Mouse (Mus musculus) E14TG2a.4 (cell line): ENCODE data around the gene Camk2d.

Experiments used
- H3K27me3 ChIP-seq: 2 replicates; pipeline ENCODE4 v1.6.1; 2014; ENCODE audit warnings: low read length, control low read depth; ENCODE audit not compliant: insufficient read depth
- H3K36me3 ChIP-seq: 2 replicates; pipeline ENCODE4 v1.6.1; 2014; ENCODE audit warnings: low read length, control low read depth; ENCODE audit not compliant: insufficient read depth
- H3K4me1 ChIP-seq: replicated peaks from 2 replicates; pipeline ENCODE4 v1.6.1; 2014; ENCODE audit warnings: low read depth, low read length, control low read depth
- H3K4me3 ChIP-seq: replicated peaks from 2 replicates; pipeline ENCODE4 v1.5.1; 2014; ENCODE audit warnings: mild to moderate bottlenecking, low read length
- H3K9me3 ChIP-seq: 2 replicates; pipeline ENCODE4 v1.6.1; 2014; ENCODE audit warnings: low read length, control low read depth
- CTCF ChIP-seq: conservative IDR thresholded peaks from 2 replicates; pipeline ENCODE4 v1.5.1; 2014; ENCODE audit warnings: low read length
- NANOG ChIP-seq: IDR thresholded peaks from 2 replicates; pipeline ENCODE4 v1.6.1; 2014; ENCODE audit warnings: borderline replicate concordance, low read length, mixed read lengths
- POU5F1 ChIP-seq: IDR thresholded peaks from 2 replicates; pipeline ENCODE4 v1.6.1; 2014; ENCODE audit warnings: low read length, borderline replicate concordance

The Camk2d gene

DNA sequence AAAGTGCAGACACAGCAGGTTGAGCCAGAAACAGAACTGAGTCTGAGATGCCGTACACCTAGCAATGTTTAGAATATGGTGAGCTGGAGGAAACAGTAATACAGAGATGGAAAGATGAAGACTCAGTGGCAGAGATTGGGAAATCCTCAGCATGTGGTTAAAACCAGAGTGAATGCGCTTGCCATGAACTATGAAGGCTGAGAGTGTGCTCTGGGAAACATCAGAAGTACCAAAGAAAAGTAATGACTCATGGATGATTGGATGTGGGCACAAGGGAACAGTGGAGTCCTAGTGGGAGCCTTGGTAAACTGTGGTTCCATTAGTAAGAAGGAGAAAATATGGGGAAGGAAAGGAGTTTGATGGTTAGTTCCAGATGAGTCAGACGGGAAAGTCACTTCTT lies 231.8 kb downstream of the Camk2d start:
- TF ChIP-seq NANOG (no peak), POU5F1 (no peak), CTCF (no peak)
- H3K9me3 ChIP-seq = no peaks in the 10 kb centered on the region

DNA sequence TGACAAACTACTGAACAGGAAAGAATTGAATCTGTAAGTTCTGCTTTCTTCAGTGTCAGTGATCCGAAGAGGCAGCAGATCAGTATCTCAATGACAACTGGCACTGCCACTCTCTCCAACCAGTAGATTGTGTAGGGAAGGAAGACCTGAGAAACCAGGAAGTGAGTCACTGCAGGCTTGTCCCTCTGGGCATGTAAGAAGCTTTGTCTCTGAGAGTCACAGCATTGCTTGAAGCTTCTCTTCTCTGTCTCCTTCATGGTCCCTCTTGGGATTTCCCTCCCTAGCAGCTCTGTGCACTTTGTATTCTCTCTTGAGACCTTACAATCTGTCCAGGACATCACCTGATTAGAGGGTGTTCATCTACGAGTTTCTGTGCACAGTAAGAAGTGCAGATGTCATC lies 233.7 kb downstream of the Camk2d start:
- Histone ChIP-seq H3K4me1 (no peaks in the 10 kb centered on the region), H3K9me3 (no peaks in the 10 kb centered on the region), H3K4me3 (no peak overlapping the region), H3K36me3 (no peaks in the 10 kb centered on the region), H3K27me3 (no peaks in the 10 kb centered on the region)
- TF ChIP-seq NANOG = no peak
- TF ChIP-seq POU5F1 = no peak
- no peak for TF ChIP-seq CTCF

More for the DNA sequence above, 231.8 kb downstream of the Camk2d start:
- H3K4me3 ChIP-seq = no peak overlapping the region
- H3K36me3 ChIP-seq = no peaks in the 10 kb centered on the region
- no peaks in the 10 kb centered on the region for H3K4me1 ChIP-seq
- H3K27me3 ChIP-seq = no peaks in the 10 kb centered on the region

DNA sequence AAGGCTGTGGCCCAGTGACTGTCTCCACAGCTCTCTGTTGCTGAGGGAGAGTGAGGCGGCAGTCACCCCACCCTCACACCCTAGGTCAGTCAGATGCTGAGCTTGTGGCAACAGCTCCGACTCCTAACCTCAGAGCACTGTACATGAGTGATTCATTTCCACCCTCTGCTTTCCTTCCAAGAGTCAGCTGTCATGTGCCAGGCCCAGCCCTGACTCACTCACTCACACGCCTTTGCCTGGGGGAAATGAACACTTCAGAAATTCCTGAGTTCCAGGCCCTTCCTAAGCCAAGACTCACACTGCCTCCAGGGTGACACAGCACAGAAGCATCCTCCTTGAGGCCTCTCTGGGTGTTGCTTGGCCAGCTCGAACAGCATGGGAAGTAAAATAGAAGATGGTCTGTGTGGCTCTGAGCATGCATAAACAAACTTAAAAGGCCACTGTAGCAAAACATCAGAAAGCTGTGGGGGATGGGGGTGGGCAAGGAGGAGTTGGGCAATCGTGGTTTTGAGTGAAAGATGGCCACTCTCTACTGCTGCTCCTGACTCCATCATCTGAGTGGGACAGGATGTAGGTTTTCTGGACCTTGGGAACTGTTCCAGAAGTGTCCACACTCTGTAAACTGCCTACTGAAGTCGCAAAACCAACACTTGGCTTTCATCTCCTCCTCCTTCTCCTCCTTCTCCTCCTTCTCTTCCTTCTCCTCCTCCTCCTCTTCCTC lies 235.5 kb downstream of the Camk2d start:
- Histone ChIP-seq H3K4me3 (no peak overlapping the region), H3K4me1 (no peaks in the 10 kb centered on the region), H3K36me3 (no peaks in the 10 kb centered on the region), H3K27me3 (no peaks in the 10 kb centered on the region), H3K9me3 (no peaks in the 10 kb centered on the region)
- no peak for TF ChIP-seq CTCF
- no peak for TF ChIP-seq NANOG
- TF ChIP-seq POU5F1 = no peak

DNA sequence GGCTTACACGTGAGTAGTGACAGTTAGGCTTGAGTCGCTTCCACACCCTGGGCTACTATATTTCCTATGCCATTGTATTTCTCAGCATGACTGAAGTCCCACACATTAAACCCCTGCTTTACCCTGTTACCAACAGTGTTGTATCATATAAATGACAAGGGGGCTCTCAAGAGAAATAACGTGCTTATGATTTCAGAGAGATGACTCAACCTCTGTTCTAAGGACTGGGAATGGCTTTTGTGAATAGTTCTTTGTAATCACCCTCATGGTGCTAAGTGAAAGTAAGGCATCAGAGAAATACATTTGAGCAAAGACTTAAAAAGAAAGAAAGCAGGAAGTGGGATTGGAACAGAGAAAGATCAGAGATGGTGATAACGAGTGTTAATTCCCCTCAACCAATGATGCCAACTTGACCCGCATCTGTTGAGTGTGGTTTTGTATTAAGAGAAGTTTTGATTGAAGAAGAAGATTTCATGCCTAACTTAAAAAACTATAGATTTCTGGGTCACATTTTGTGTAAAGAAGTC lies 238.6 kb downstream of the Camk2d start:
- Histone ChIP-seq H3K4me1 (no peaks in the 10 kb centered on the region), H3K9me3 (no peaks in the 10 kb centered on the region), H3K36me3 (no peaks in the 10 kb centered on the region), H3K27me3 (no peaks in the 10 kb centered on the region), H3K4me3 (no peak overlapping the region)
- TF ChIP-seq CTCF (no peak), NANOG (no peak), POU5F1 (no peak)

DNA sequence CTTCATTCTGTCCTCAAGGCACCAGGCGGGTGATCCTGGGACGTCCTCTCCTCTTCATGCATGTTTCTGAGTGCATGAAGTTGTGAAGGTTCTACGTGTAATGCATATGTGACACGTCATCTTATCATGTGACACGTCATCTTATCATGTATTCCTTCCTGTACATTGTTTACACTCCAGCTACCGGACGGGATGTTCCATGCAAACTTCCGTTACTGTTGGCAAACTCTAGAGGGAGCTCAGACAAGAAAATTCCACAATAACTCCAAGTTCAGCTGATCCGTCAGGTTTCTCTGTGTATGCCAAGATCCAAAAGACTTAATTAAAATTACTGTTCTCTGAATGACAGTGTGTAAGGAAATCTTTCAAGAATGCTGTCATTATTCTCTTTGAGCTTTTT lies 246.7 kb downstream of the Camk2d start:
- Histone ChIP-seq H3K4me3 (no peak overlapping the region), H3K27me3 (no peaks in the 10 kb centered on the region), H3K36me3 (no peaks in the 10 kb centered on the region), H3K9me3 (no peaks in the 10 kb centered on the region), H3K4me1 (no peaks in the 10 kb centered on the region)
- TF ChIP-seq POU5F1 (no peak), CTCF (no peak), NANOG (no peak)

DNA sequence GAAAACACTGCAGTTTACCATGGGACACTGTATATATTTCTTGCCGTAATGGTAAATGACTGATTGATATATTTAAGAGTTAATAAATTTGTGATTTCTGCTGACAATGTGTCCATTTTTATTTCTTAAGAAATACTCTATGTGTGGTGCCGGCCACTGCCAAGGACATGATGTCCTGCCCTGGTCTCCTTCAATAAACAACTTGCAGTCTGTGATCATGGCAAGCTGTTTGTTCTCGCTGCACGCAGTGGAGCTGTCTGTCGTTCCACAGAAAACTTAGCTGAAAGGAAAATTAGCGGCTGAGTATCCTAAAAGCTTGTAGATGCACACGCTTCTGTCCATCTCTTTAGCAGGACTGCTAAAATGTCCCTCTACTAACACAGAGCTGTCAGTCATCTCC lies 248.7 kb downstream of the Camk2d start:
- no peaks in the 10 kb centered on the region for H3K9me3 ChIP-seq
- H3K4me1 ChIP-seq = no peaks in the 10 kb centered on the region
- no peaks in the 10 kb centered on the region for H3K36me3 ChIP-seq
- TF ChIP-seq POU5F1 (no peak), CTCF (no peak)
- no peaks in the 10 kb centered on the region for H3K27me3 ChIP-seq
- no peak overlapping the region for H3K4me3 ChIP-seq

DNA sequence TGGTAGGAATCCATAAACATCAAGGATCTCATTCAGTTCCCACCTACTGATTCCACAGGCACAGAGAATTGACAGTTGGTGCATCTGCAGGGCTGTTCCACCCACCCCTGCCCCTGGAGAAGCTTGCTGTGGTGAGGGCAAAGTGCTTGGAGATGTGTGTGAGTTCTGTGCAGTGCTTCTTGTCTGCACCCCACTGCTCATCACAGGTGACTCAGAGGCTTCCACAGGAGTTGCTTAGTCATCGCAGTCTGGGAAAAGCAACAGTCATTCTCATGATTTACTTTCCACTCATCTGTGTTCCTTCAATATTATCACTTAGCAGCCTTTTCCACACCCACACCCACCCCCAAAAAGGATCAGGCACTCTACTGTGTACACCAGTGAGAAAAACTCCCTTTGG lies 252.0 kb downstream of the Camk2d start:
- Histone ChIP-seq H3K36me3 (no peaks in the 10 kb centered on the region), H3K9me3 (no peaks in the 10 kb centered on the region), H3K4me1 (no peaks in the 10 kb centered on the region), H3K27me3 (no peaks in the 10 kb centered on the region), H3K4me3 (no peak overlapping the region)
- TF ChIP-seq NANOG (no peak), POU5F1 (no peak), CTCF (no peak)

DNA sequence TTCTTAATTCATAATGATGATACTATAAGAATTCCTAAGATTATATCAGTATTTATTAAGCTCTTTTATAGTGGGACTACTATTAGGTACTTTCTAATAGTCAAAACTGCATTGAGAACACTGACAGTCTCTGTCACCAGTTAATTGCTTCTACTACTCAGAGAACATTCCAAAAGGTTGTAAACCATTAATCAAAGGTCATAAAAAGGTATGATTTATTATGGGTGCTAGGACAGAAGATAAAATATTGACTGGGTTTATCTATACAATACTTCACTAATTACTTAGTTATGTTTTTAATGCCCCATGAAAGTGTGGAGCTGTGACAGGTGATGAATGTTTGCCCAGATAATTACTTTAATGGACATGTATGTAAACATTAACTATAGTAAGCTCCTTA lies 264.3 kb downstream of the Camk2d start:
- H3K36me3 ChIP-seq = no peaks in the 10 kb centered on the region
- no peaks in the 10 kb centered on the region for H3K27me3 ChIP-seq
- H3K4me1 ChIP-seq = no peaks in the 10 kb centered on the region
- no peak overlapping the region for H3K4me3 ChIP-seq
- no peaks in the 10 kb centered on the region for H3K9me3 ChIP-seq
- TF ChIP-seq NANOG (no peak), CTCF (no peak), POU5F1 (no peak)

DNA sequence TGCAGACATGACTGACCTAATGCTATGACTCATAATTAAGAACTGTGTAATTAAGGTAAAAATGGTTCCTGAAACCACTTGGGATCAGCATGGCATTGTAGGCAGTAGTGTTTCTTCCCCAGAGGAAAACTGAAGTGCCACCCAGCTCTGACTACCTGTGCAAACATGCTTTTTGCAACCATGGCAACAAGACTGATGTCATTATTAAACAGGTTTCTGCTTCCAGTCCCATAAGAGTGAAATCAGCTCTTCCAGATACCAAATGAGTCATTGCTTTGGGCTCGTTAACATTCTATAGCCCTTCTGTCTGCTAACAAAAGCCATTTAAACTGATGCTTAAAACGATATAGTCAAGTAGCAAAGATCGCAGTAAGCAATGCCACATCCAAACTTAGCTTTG lies 273.5 kb downstream of the Camk2d start:
- no peaks in the 10 kb centered on the region for H3K9me3 ChIP-seq
- TF ChIP-seq CTCF (no peak), NANOG (no peak), POU5F1 (no peak)
- H3K27me3 ChIP-seq = no peaks in the 10 kb centered on the region
- H3K4me3 ChIP-seq = no peak overlapping the region
- no peaks in the 10 kb centered on the region for H3K4me1 ChIP-seq
- H3K36me3 ChIP-seq = no peaks in the 10 kb centered on the region
